Mouse (Mus musculus): ENCODE measurements around the gene Slc17a2. TPM values are rescaled to one million over a fixed set of nuclear protein-coding genes. Genes with fewer than 3 reads are reported as not detected.
"Not testable (repeated sequence)": the region's sequence is repeated elsewhere in the genome, so short reads cannot be mapped to it uniquely, and the experiment has no call there.

Gene Slc17a2
- polyA plus RNA-seq, 1 experiment from 2014 or later = 0.52 TPM

DNA sequence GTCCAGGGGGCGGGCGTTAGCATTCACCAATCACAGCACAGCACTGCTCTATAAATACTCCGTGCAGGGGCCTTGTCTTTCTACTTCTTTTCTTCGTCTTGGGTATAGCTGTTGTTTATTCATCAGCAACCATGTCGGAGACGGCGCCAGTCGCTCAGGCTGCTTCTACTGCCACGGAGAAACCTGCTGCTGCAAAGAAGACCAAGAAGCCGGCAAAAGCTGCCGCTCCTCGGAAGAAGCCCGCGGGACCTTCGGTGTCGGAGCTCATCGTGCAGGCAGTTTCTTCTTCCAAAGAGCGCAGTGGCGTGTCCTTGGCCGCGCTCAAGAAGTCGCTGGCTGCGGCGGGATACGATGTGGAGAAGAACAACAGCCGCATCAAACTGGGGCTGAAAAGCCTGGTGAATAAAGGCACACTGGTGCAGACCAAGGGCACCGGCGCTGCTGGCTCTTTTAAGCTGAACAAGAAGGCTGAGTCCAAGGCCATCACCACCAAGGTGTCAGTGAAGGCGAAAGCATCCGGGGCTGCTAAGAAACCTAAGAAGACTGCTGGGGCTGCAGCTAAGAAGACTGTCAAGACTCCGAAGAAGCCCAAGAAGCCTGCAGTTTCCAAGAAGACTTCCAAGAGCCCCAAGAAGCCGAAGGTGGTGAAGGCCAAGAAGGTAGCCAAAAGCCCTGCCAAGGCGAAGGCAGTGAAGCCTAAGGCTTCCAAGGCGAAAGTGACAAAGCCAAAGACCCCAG is 43.0 kb upstream of the Slc17a2 start, which contains the start of gene Hist1h1a:
Hist1h1a (plus strand) TSS at position 81 of the 738 bp plus-strand sequence.
- no peaks in the 10 kb centered on the region for H3K36me3 ChIP-seq
- no peaks in the 10 kb centered on the region for H3K9me3 ChIP-seq (replicated peaks)
- H3K4me3 ChIP-seq (replicated peaks) = peak within 1 kb of the TSS; percentile 63
- ATAC-seq (ENCODE audit: low read depth) (peak; percentile 38), DNase-seq (peak; percentile 92)
- peak within 1 kb of the TSS; percentile 98 for H3K27ac ChIP-seq
- H3K27me3 ChIP-seq = no peaks in the 10 kb centered on the region
- H3K4me1 ChIP-seq (replicated peaks) = peaks cover 66% of the 10 kb centered on the region
- peak within 1 kb of the TSS; percentile 83 for H3K4me2 ChIP-seq
- 1% methylated on average over 34 of the region's 34 CpGs for WGBS (ENCODE audit: insufficient replicate concordance)
- H3K9ac ChIP-seq = peak within 1 kb of the TSS; percentile 84

GRCm38 (mm10) chr13:23764324-23765171 is 42.2 kb upstream of the Slc17a2 start:
- WGBS (ENCODE audit: insufficient replicate concordance) = 11% methylated on average over 12 of the region's 12 CpGs
- Histone ChIP-seq H3K36me3 (no peaks in the 10 kb centered on the region), H3K4me1 (replicated peaks) (peaks cover 62% of the 10 kb centered on the region), H3K9ac (peak overlapping the region; percentile 84), H3K27ac (peak overlapping the region; percentile 98), H3K9me3 (replicated peaks) (no peaks in the 10 kb centered on the region), H3K4me3 (replicated peaks) (peak overlapping the region; percentile 63), H3K4me2 (peak overlapping the region; percentile 83), H3K27me3 (no peaks in the 10 kb centered on the region)
- peak; percentile 69 for DNase-seq
- peak; percentile 34 for ATAC-seq (ENCODE audit: low read depth)

DNA sequence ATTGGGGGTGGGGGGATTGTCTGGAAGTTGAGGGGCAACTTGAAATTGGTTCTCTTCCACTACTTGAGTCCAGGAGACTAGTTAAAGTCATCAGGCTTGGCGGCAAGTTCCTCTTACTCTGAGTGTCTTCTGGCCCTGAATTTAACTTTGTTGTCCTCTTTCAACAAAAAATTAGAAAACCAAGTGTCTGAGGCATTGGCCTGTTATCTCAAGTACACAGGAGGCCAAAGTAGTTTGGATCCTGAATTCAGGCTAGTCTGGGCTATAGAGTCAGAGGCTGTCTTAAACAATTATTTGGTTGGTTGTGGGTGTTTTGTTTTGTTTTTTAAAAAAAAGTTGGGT is 41.6 kb upstream of the Slc17a2 start:
- WGBS (ENCODE audit: insufficient replicate concordance) = 14% methylated on average over 1 of the region's 1 CpGs
- Histone ChIP-seq H3K9me3 (replicated peaks) (no peaks in the 10 kb centered on the region), H3K4me3 (replicated peaks) (peak overlapping the region; percentile 63), H3K4me2 (peak overlapping the region; percentile 83), H3K9ac (peak overlapping the region; percentile 84), H3K27me3 (no peaks in the 10 kb centered on the region), H3K4me1 (replicated peaks) (peaks cover 58% of the 10 kb centered on the region), H3K36me3 (no peaks in the 10 kb centered on the region), H3K27ac (peak overlapping the region; percentile 98)
- no peak for DNase-seq
- no peak for ATAC-seq (ENCODE audit: low read depth)

GRCm38 (mm10) chr13:23766772-23767171 is 40.0 kb upstream of the Slc17a2 start:
- no peak overlapping the region for H3K27ac ChIP-seq
- H3K9me3 ChIP-seq (replicated peaks) = no peaks in the 10 kb centered on the region
- H3K9ac ChIP-seq = no peak overlapping the region
- H3K4me2 ChIP-seq = no peak overlapping the region
- H3K27me3 ChIP-seq = no peaks in the 10 kb centered on the region
- no peak for ATAC-seq (ENCODE audit: low read depth)
- H3K36me3 ChIP-seq = no peaks in the 10 kb centered on the region
- no peak for DNase-seq
- H3K4me1 ChIP-seq (replicated peaks) = peaks cover 59% of the 10 kb centered on the region
- no peak overlapping the region for H3K4me3 ChIP-seq (replicated peaks)

GRCm38 (mm10) chr13:23768834-23769397 is 37.9 kb upstream of the Slc17a2 start:
- peak overlapping the region; percentile 39; the same call in 1 of the 2 replicates for H3K9ac ChIP-seq
- no peak for DNase-seq
- H3K36me3 ChIP-seq = no peaks in the 10 kb centered on the region
- H3K27ac ChIP-seq = no peak overlapping the region
- no peaks in the 10 kb centered on the region for H3K27me3 ChIP-seq
- 41% methylated on average over 5 of the region's 5 CpGs for WGBS (ENCODE audit: insufficient replicate concordance)
- peaks cover 63% of the 10 kb centered on the region for H3K4me1 ChIP-seq (replicated peaks)
- no peak overlapping the region for H3K4me3 ChIP-seq (replicated peaks)
- no peaks in the 10 kb centered on the region for H3K9me3 ChIP-seq (replicated peaks)
- no peak overlapping the region for H3K4me2 ChIP-seq
- ATAC-seq (ENCODE audit: low read depth) = no peak

GRCm38 (mm10) chr13:23769613-23770012 is 37.2 kb upstream of the Slc17a2 start, which contains the start of gene Trim38:
Trim38 (plus strand) TSS chr13:23769913.
- peak within 1 kb of the TSS; percentile 39; the same call in 1 of the 2 replicates for H3K9ac ChIP-seq
- H3K4me1 ChIP-seq (replicated peaks) = peaks cover 56% of the 10 kb centered on the region
- DNase-seq; H3K4me2 ChIP-seq; H3K27ac ChIP-seq; H3K4me3 ChIP-seq (replicated peaks); H3K9me3 ChIP-seq (replicated peaks); H3K36me3 ChIP-seq; ATAC-seq (ENCODE audit: low read depth); H3K27me3 ChIP-seq: not testable (repeated sequence)
- 70% methylated on average over 2 of the region's 2 CpGs for WGBS (ENCODE audit: insufficient replicate concordance)

GRCm38 (mm10) chr13:23772561-23773313 is 34.1 kb upstream of the Slc17a2 start:
- DNase-seq = peak; percentile 79
- H3K27ac ChIP-seq = peak overlapping the region; percentile 30; the same call in 1 of the 2 replicates
- no peaks in the 10 kb centered on the region for H3K36me3 ChIP-seq
- H3K9ac ChIP-seq = peak overlapping the region; percentile 63
- WGBS (ENCODE audit: insufficient replicate concordance) = 14% methylated on average over 21 of the region's 21 CpGs
- no peaks in the 10 kb centered on the region for H3K9me3 ChIP-seq (replicated peaks)
- H3K4me1 ChIP-seq (replicated peaks) = peaks cover 52% of the 10 kb centered on the region
- H3K4me3 ChIP-seq (replicated peaks) = peak overlapping the region; percentile 37
- peak overlapping the region; percentile 63 for H3K4me2 ChIP-seq
- no peaks in the 10 kb centered on the region for H3K27me3 ChIP-seq
- peak; percentile 99 for ATAC-seq (ENCODE audit: low read depth)

DNA sequence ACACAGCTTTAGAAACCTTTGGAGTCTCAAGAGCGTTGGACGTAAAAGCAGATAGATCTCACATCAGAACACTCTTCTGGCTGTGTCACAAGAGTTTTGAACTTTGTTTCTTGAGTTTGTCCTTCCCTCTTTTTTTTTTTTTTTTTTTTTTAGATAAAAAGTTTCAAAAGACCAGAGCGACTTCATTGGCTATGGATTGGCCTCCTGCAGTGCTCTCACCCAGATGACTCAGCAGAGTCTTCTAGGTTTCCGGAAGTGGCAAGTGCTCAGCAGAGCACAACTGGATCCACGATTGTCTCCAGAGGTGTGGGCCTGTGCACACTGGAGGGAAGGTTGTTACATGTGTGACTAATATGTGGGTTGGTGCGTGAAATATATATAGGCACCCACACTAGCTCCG is 28.5 kb upstream of the Slc17a2 start:
- WGBS (ENCODE audit: insufficient replicate concordance) = 78% methylated on average over 7 of the region's 7 CpGs
- Histone ChIP-seq H3K27me3 (no peaks in the 10 kb centered on the region), H3K27ac (no peak overlapping the region), H3K4me3 (replicated peaks) (no peak overlapping the region), H3K9me3 (replicated peaks) (no peaks in the 10 kb centered on the region), H3K9ac (no peak overlapping the region), H3K4me1 (replicated peaks) (peaks cover 35% of the 10 kb centered on the region), H3K36me3 (no peaks in the 10 kb centered on the region), H3K4me2 (no peak overlapping the region)
- DNase-seq = no peak
- no peak for ATAC-seq (ENCODE audit: low read depth)

DNA sequence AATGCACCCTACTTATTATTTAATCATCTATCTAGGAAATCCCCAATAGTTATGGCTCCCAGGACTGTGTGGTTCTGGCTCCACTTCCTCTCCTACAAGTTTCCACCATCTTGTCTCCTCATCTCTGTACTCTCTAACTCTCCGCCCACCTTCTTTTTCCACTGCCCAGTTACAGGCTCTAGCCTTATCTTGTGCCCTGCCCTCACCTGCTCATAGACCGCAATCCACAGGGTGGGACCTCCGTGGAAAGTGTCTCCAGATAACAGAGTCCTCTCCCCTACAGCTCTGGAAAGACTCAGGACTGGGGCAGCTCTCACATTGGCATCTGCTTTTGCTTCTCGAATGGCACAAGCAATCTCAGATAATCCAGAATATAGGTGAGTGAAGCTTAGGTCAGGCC is 27.8 kb upstream of the Slc17a2 start:
- ATAC-seq (ENCODE audit: low read depth) (peak; percentile 51), DNase-seq (no peak)
- no peak overlapping the region for H3K27ac ChIP-seq
- H3K9ac ChIP-seq = 0 out of 2 replicates have a peak overlapping the region, but pooled peaks have one; percentile 5
- no peak overlapping the region for H3K4me2 ChIP-seq
- no peaks in the 10 kb centered on the region for H3K27me3 ChIP-seq
- H3K9me3 ChIP-seq (replicated peaks) = no peaks in the 10 kb centered on the region
- H3K36me3 ChIP-seq = no peaks in the 10 kb centered on the region
- H3K4me1 ChIP-seq (replicated peaks) = peaks cover 31% of the 10 kb centered on the region
- H3K4me3 ChIP-seq (replicated peaks) = no peak overlapping the region
- WGBS (ENCODE audit: insufficient replicate concordance) = 50% methylated on average over 4 of the region's 4 CpGs

GRCm38 (mm10) chr13:23792520-23792919 is 14.3 kb upstream of the Slc17a2 start:
- no peaks in the 10 kb centered on the region for H3K27me3 ChIP-seq
- H3K27ac ChIP-seq = no peak overlapping the region
- 30% methylated on average over 2 of the region's 2 CpGs for WGBS (ENCODE audit: insufficient replicate concordance)
- no peak overlapping the region for H3K9ac ChIP-seq
- no peak for ATAC-seq (ENCODE audit: low read depth)
- H3K36me3 ChIP-seq = no peaks in the 10 kb centered on the region
- H3K4me3 ChIP-seq (replicated peaks) = no peak overlapping the region
- DNase-seq = no peak
- no peaks in the 10 kb centered on the region for H3K9me3 ChIP-seq (replicated peaks)
- no peaks in the 10 kb centered on the region for H3K4me1 ChIP-seq (replicated peaks)
- H3K4me2 ChIP-seq = no peak overlapping the region

DNA sequence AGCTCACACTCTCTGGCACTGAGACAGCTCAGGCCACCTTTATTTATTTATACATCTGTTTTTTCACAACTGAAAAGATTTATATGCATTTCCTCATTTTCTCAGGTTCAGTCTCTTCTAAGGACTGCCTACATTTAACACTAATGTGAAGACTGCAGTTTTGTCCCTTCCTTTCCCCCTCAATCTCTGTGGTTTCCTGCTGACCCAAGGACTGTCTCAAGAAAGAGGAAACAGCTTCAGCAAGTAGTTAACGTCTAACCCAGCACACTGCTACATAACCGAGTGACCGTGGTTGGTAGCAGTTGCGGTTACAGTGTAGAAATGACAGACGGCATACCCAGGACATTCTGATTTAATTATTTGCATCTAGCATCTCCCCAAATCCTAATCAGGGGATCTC is 7.4 kb upstream of the Slc17a2 start:
- DNase-seq (no peak), ATAC-seq (ENCODE audit: low read depth) (no peak)
- H3K4me3 ChIP-seq (replicated peaks) = no peak overlapping the region
- no peak overlapping the region for H3K4me2 ChIP-seq
- peaks cover 5% of the 10 kb centered on the region; the same call in 1 of the 2 replicates for H3K4me1 ChIP-seq (replicated peaks)
- H3K27ac ChIP-seq = no peak overlapping the region
- no peak overlapping the region for H3K9ac ChIP-seq
- H3K36me3 ChIP-seq = no peaks in the 10 kb centered on the region
- WGBS (ENCODE audit: insufficient replicate concordance) = 29% methylated on average over 5 of the region's 5 CpGs
- no peaks in the 10 kb centered on the region for H3K27me3 ChIP-seq
- no peaks in the 10 kb centered on the region for H3K9me3 ChIP-seq (replicated peaks)

Measured in liver, embryonic 13.5 days (tissue).